Mouse (Mus musculus): ENCODE data around the gene Wdfy3.

DNA sequence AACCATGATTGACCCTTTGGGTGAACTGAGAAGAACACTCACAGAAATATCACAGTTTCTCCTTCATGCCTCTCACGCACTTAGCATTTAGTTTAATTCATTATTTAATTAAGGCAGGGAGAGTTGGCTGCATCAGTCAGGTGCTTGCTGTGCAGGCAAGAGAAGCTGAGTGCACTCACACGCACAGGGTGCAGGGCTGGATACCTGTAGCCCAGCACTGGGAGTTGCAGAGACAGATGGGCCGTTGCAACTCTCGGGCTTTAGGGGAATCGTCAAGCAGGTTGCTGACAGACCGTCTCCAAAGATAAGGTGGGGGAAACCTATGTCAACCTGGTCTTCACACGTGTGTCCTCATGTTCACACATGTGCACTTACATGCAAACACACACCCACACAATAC is 42.3 kb upstream of the Wdfy3 start:
- TF ChIP-seq CTCF (IDR thresholded peaks at IDR 0.05; ENCODE audit: low read depth) = no peak
- TF ChIP-seq EP300 (optimal IDR thresholded peaks at IDR 0.05) = no peak

Measured in stomach, postnatal 0 days (tissue).